Mouse (Mus musculus): ENCODE measurements at regions not wholly inside any gene's neighbourhood (a gene's known extent, or its start where the extent isn't known, plus 50 kb on each side); places are given as distances from the start of the nearest gene placed in this dataset.

- Histone ChIP-seq H3K36me3 (no peaks in the 10 kb centered on the region), H3K9me3 (no peaks in the 10 kb centered on the region), H3K4me2 (no peak overlapping the region), H3K9ac (no peak overlapping the region), H3K4me1 (replicated peaks) (no peaks in the 10 kb centered on the region), H3K27ac (replicated peaks) (no peak overlapping the region), H3K27me3 (no peaks in the 10 kb centered on the region), H3K4me3 (no peak overlapping the region)
- ATAC-seq (ENCODE audit: low read depth) = no peak
- 90% methylated on average over 6 of the region's 6 CpGs for WGBS
Measured at GRCm38 (mm10) chr15:97122263-97122662, 66.5 kb upstream of the Slc38a4 start.

DNA sequence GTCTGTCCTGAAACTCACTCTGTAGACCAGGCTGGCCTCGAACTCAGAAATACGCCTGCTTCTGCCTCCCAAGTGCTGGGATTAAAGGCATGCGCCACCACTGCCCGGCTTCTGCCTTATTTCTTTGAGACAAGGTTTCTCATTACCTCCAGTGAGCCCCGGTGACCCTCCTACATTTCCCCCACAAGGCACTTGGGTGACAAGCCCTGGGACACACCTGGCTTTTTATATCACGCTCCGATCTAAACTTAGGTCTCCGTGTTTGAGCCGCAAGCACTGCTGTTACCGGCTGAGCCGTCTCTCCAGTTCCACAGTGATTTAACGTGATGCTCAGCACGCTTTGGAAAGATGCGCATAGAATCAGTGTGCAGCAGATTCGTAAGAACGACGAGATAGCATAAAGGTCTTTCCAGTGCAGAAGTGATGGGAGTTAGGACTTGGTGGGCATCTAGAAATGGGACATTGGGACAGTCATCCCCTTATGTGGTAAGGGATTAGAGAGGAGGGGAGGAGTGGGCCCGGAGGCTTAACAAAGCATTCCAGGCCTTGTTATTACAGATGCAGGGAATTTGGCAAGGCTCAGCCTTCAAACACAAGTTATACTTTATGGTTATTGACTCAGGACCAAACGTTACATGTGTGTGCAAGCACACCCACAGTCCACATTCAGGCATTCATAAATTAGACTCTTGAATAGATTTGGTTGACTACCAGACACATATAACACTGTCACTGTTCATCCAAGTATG is 56.9 kb upstream of the Slc38a4 start:
- ATAC-seq (ENCODE audit: low read depth) = no peak
- WGBS = 87% methylated on average over 19 of the region's 19 CpGs

DNA sequence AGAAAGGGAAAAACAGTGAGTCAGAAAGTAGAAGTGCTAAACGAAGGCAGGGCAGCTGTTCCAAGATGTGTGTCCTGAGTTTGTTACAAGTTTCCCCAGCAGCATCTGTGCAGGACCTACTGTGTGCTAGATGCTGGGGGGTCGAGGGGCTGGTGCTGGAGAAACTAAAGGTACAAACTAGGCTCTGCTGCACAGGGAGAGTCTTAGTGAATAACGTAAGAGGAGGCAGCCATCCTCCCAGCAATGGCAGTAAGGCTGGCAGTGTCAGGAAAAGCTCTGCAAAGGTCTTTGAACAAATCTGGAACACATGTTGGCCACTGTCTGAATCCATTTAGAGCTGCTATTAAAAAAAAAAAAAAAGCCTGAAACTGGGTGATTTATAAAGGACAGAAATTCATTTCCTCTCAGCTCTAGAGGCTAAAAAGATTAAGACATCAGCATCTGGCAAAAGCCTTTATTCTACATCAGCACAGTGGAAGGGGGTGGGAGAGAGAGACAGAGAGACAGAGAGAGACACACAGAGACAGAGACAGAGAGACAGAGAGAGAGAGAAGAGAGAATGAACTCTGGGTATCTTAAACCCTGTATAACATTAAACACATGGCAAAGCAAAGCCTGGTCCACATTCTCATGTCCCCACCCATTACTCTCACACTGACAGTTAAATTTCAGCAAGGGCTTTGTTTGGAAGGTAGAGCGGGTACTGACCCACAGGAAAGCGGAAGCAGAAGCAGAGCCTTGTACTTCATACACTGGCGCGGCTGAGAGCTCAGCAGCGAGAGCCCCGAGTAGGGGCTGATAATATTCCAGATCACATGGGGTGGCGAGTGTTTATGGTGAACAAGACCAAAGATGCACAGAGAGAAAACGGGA is 55.8 kb upstream of the Slc38a4 start:
- 72% methylated on average over 11 of the region's 11 CpGs for WGBS
- no peaks in the 10 kb centered on the region for H3K9me3 ChIP-seq
- no peak for ATAC-seq (ENCODE audit: low read depth)
- H3K27ac ChIP-seq (replicated peaks) = no peak overlapping the region
- no peak overlapping the region for H3K4me3 ChIP-seq
- H3K4me1 ChIP-seq (replicated peaks) = no peaks in the 10 kb centered on the region
- no peaks in the 10 kb centered on the region for H3K27me3 ChIP-seq
- H3K4me2 ChIP-seq = no peak overlapping the region
- H3K9ac ChIP-seq = no peak overlapping the region
- no peaks in the 10 kb centered on the region for H3K36me3 ChIP-seq

More for the DNA sequence above, 56.9 kb upstream of the Slc38a4 start:
- Histone ChIP-seq H3K4me3 (no peak overlapping the region), H3K4me1 (replicated peaks) (no peaks in the 10 kb centered on the region), H3K27ac (replicated peaks) (no peak overlapping the region), H3K9ac (no peak overlapping the region), H3K27me3 (no peaks in the 10 kb centered on the region), H3K4me2 (no peak overlapping the region), H3K36me3 (no peaks in the 10 kb centered on the region), H3K9me3 (no peaks in the 10 kb centered on the region)

GRCm38 (mm10) chr15:97107779-97108178 is 52.0 kb upstream of the Slc38a4 start:
- Histone ChIP-seq H3K4me1 (replicated peaks) (no peaks in the 10 kb centered on the region), H3K9ac (no peak overlapping the region), H3K4me3 (no peak overlapping the region), H3K4me2 (no peak overlapping the region), H3K9me3 (no peaks in the 10 kb centered on the region), H3K36me3 (no peaks in the 10 kb centered on the region), H3K27me3 (no peaks in the 10 kb centered on the region), H3K27ac (replicated peaks) (no peak overlapping the region)
- no peak for ATAC-seq (ENCODE audit: low read depth)
- WGBS = 37% methylated on average over 10 of the region's 10 CpGs

- Histone ChIP-seq H3K4me3 (no peak overlapping the region), H3K9ac (no peak overlapping the region), H3K27me3 (no peaks in the 10 kb centered on the region), H3K4me1 (replicated peaks) (no peaks in the 10 kb centered on the region), H3K4me2 (no peak overlapping the region), H3K9me3 (no peaks in the 10 kb centered on the region), H3K27ac (replicated peaks) (no peak overlapping the region), H3K36me3 (no peaks in the 10 kb centered on the region)
- WGBS = 85% methylated on average over 6 of the region's 6 CpGs
- ATAC-seq (ENCODE audit: low read depth) = no peak
Measured at GRCm38 (mm10) chr15:97106556-97106955, 50.8 kb upstream of the Slc38a4 start.
